Mouse (Mus musculus) forebrain, embryonic 10.5 days (tissue): ENCODE data around the gene Lgr5. TPM values are rescaled to one million over a fixed set of nuclear protein-coding genes. Genes with fewer than 3 reads are reported as not detected.

Experiments
- DNase-seq: peaks from one replicate; pipeline ENCODE4 v3.0.0-alpha.2; 2017; ENCODE audit warnings: low spot score; ENCODE audit errors: extremely low spot score
- H3K27ac ChIP-seq: fragments of 300-500 bp; sonication (generic); 2 replicates; pipeline ENCODE4 v1.5.1; 2016; ENCODE audit warnings: mild to moderate bottlenecking
- H3K27me3 ChIP-seq: fragments of 300-500 bp; sonication (generic); 2 replicates; pipeline ENCODE4 v1.6.1; 2016; ENCODE audit warnings: mild to moderate bottlenecking; ENCODE audit not compliant: poor library complexity, severe bottlenecking
- H3K36me3 ChIP-seq: fragments of 300-500 bp; sonication (generic); replicated peaks from 2 replicates; pipeline ENCODE4 v1.6.1; 2016; ENCODE audit warnings: mild to moderate bottlenecking, moderate library complexity
- H3K4me1 ChIP-seq: fragments of 300-500 bp; sonication (generic); 2 replicates; pipeline ENCODE4 v1.6.1; 2016
- H3K4me3 ChIP-seq: fragments of 300-500 bp; sonication (generic); 2 replicates; pipeline ENCODE4 v1.5.1; 2016; ENCODE audit warnings: mild to moderate bottlenecking, moderate library complexity
- H3K9me3 ChIP-seq: fragments of 300-500 bp; sonication (generic); 2 replicates; pipeline ENCODE4 v1.6.1; 2016; ENCODE audit warnings: mild to moderate bottlenecking, moderate library complexity
- WGBS: fragments of 180-500 bp; shearing (Covaris S2); methylation state at CpG from one replicate; pipeline ENCODE4 v1.1.7; 2016; 5-methylcytosine and 5-hydroxymethylcytosine counted together
- polyA plus RNA-seq: library from polyadenylated mRNA; unstranded; fragments of >200 nt; fragmentation: Nextera tagmentation; extraction: Ambion mirVana; gene quantifications from 2 replicates; pipeline ENCODE4 v1.2.1, GENCODE M21; 2016

The Lgr5 gene
- polyA plus RNA-seq, 1 experiment from 2014 or later = 2.2 TPM

DNA sequence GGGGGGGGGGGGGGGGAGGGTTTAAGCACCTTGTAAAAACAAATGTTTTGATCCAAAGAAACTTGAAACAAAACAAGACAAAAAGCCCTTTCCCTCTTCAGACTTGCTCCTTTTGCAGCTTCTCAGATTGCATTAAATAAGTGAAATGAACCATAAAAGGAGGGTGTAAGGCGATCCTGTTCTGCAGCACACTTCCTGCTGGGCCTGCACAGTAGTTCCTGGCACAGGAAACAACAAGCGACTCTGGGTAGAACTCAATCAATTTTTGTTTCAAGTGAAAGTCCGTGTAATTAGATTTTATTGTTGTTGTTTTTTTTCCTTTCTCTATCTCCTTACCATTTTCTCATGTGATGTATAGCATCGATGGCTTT lies 66.5 kb downstream of the Lgr5 start:
- 11% methylated on average over 4 of the region's 4 CpGs for WGBS
- no peak for DNase-seq
- H3K36me3 ChIP-seq = no peaks in the 10 kb centered on the region
- peaks cover 80% of the 10 kb centered on the region for H3K27me3 ChIP-seq
- no peaks in the 10 kb centered on the region for H3K9me3 ChIP-seq
- 0 out of 2 replicates have a peak overlapping the region, but pooled peaks have one; percentile 22 for H3K4me3 ChIP-seq
- H3K27ac ChIP-seq = no peak overlapping the region
- peaks cover 33% of the 10 kb centered on the region for H3K4me1 ChIP-seq

DNA sequence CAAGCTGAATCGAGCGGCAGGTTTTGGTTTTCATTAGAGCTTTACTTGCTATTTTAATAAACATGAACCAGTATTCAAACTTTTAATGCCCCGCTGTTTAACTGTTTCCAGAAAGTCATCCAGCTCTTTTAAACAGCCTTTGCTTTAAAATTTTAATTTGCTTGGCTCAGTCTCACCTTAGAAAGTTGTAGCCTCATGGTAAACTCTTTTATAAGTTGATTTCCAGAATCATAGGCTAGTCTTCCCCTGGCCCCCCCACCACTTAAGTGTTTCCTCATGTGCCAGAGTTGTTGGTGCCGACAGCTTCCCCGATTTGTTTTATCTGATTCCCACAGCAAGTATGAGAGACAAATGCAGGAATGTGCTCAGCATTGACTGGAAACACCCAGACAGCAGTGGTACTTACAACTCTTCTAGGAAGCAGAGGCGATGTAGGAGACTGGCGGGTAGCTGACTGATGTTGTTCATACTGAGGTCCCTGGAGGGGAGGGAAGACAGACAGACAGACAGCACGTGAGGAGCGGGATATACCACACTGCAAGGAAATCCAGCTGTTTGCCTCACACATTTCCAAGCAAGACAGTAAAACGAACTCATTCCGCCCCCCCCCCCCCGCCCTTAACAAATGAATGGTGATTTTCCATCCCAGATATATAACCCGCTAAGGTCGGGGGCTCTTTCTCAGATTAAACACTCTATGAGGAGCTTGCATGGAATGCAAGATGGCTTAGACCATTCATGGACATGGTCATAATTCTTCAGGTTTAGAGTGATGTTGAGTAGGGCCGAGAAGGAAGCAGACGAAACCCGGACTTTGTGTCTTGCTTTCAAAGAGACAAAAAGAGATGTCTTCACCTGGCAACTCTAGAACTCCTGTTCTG lies 67.1 kb downstream of the Lgr5 start:
- peaks cover 82% of the 10 kb centered on the region for H3K27me3 ChIP-seq
- peak overlapping the region; percentile 51; the same call in 1 of the 2 replicates for H3K27ac ChIP-seq
- 40% methylated on average over 17 of the region's 17 CpGs for WGBS
- no peaks in the 10 kb centered on the region for H3K9me3 ChIP-seq
- H3K4me1 ChIP-seq = peaks cover 33% of the 10 kb centered on the region
- H3K4me3 ChIP-seq = peak overlapping the region; percentile 22
- DNase-seq = peak; percentile 26
- H3K36me3 ChIP-seq = no peaks in the 10 kb centered on the region

DNA sequence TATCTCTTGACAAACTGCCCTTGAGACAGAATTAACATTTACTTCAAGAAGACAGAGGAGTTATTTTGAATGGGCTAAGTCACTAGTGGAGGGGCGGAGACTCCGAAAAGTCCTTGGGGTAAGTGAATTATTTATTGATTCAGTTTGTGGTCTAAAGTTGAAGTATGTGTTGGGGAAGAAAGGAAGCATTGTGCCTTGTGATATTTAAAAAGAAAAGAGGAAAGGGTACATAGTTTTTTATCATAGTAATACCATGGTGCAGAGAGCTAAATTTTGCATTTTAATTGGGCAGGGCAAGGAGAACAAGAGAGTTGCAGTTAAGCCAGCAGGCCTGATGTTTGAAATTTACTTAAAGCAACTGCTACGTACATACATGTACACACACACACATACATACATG lies 68.7 kb downstream of the Lgr5 start:
- H3K27me3 ChIP-seq = peaks cover 80% of the 10 kb centered on the region
- no peak overlapping the region for H3K27ac ChIP-seq
- H3K4me3 ChIP-seq = no peak overlapping the region
- no peak for DNase-seq
- WGBS = 93% methylated on average over 3 of the region's 3 CpGs
- H3K4me1 ChIP-seq = peaks cover 33% of the 10 kb centered on the region
- H3K36me3 ChIP-seq = no peaks in the 10 kb centered on the region
- H3K9me3 ChIP-seq = no peaks in the 10 kb centered on the region

DNA sequence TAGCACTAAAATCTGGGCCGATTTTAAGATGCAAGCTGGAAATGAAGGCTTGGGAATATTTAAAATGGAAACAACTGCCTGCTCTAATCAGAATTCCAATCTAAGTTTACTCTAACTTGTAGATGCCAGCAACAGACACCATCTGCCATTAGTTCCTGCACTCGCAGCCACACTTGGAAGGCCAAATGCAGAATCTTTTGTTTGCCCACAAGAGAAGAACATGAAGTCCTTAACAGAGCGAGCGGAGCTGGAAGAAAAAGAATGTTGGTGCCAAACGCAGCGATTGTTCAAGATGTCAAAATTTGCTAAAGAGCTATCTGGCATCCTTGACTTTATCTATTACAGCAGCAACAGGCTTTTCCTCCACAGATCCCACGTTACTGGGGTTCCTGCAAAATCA lies 72.1 kb downstream of the Lgr5 start:
- DNase-seq = no peak
- Histone ChIP-seq H3K4me3 (no peak overlapping the region), H3K27ac (no peak overlapping the region), H3K27me3 (peaks cover 50% of the 10 kb centered on the region), H3K9me3 (no peaks in the 10 kb centered on the region), H3K36me3 (no peaks in the 10 kb centered on the region), H3K4me1 (peaks cover 18% of the 10 kb centered on the region)
- 92% methylated on average over 7 of the region's 7 CpGs for WGBS

DNA sequence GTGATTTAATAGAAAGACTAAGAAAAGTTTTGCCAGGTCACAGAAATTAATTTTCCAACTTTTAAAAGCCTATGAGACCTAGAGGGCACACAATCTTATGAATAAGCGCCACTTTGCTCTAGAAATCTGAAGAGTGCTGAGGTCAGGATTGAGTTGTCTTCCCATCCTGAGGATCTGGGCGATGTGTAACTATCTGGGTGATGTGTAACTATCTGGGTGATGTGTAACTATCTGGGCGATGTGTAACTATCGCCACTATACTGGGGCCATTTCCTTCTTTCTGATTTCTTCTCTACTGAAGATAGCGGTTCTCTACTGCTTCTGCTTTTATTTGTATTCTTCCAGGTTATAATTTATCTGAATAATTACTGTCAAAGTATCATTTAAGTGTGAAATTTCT lies 76.6 kb downstream of the Lgr5 start:
- no peak for DNase-seq
- Histone ChIP-seq H3K27me3 (peaks cover 12% of the 10 kb centered on the region), H3K27ac (no peak overlapping the region), H3K4me3 (no peak overlapping the region), H3K36me3 (no peaks in the 10 kb centered on the region), H3K9me3 (no peaks in the 10 kb centered on the region), H3K4me1 (no peaks in the 10 kb centered on the region)
- WGBS = 89% methylated on average over 5 of the region's 5 CpGs

DNA sequence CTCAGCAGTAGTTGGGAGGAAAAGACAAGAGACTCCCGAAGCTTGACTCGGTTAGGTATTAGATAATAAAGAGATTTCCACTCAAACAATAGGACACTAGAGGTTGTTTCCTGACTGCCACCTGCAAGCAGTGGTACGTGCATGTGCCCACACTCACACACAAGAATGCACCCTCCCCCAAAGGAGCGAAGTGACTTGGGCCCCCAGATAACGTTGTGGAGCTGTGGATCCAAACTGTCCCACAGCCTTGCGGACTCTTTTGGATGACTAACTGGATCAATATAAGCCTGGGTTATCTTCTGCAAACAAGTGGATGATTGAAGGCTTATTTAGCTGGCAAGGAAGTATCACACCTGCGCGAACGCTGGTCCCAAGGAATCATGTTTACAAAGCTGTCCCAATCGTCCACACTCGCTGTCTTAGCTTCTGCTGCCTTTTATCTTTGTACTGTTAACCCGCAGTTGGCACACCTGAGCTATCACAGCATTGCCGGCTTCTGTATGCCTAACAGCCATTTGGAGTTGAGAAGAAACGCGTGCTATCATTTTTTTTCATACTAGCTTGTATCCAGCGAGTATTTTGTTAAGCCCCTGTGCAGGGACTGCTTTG lies 81.8 kb downstream of the Lgr5 start:
- Histone ChIP-seq H3K9me3 (no peaks in the 10 kb centered on the region), H3K4me1 (no peaks in the 10 kb centered on the region), H3K27me3 (no peaks in the 10 kb centered on the region), H3K36me3 (no peaks in the 10 kb centered on the region), H3K27ac (no peak overlapping the region), H3K4me3 (no peak overlapping the region)
- 92% methylated on average over 16 of the region's 16 CpGs for WGBS
- DNase-seq = no peak

DNA sequence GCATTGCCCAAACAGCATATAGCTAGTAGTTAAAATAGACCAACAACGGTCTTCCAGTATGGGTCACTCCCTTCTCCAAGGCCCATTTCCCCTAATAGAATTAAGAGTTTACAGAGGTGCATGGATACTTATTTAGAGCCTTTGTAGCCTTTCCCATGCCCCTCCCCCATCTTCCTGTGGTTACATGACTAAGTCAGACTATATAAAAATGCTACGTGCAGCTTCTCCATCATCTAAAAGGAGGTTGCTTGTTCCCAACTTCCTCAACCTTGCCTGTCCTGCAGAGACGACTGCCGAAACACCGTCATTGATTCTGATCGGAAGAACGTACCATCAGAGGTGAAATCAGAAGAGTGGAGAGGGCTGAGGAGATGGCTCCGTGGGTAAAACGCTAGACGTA lies 82.4 kb downstream of the Lgr5 start:
- Histone ChIP-seq H3K9me3 (no peaks in the 10 kb centered on the region), H3K27ac (no peak overlapping the region), H3K4me1 (no peaks in the 10 kb centered on the region), H3K27me3 (no peaks in the 10 kb centered on the region), H3K4me3 (no peak overlapping the region), H3K36me3 (no peaks in the 10 kb centered on the region)
- 93% methylated on average over 10 of the region's 10 CpGs for WGBS
- DNase-seq = no peak

DNA sequence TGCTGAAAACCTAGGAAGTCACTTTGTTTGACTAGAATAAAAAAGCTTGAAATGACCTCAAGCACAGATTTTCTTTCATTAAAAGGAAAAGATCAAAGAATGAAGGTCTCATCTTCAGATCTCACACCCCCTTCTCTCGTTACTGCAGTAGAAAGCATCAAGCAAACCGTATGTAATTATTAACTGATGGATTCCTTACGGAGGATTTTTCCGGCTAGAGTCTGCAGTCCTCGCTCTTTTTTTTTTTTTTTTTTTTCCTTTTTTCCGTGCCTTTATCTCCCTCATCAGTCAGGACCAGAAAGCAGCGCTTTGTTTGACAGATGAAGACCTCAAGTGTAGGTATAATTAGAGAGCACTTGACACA lies 93.8 kb downstream of the Lgr5 start:
- no peak overlapping the region for H3K4me3 ChIP-seq
- no peaks in the 10 kb centered on the region for H3K27me3 ChIP-seq
- DNase-seq = no peak
- H3K4me1 ChIP-seq = peaks cover 15% of the 10 kb centered on the region
- 17% methylated on average over 7 of the region's 7 CpGs for WGBS
- H3K36me3 ChIP-seq = no peaks in the 10 kb centered on the region
- H3K9me3 ChIP-seq = peaks cover 7% of the 10 kb centered on the region; the same call in 1 of the 2 replicates
- no peak overlapping the region for H3K27ac ChIP-seq

DNA sequence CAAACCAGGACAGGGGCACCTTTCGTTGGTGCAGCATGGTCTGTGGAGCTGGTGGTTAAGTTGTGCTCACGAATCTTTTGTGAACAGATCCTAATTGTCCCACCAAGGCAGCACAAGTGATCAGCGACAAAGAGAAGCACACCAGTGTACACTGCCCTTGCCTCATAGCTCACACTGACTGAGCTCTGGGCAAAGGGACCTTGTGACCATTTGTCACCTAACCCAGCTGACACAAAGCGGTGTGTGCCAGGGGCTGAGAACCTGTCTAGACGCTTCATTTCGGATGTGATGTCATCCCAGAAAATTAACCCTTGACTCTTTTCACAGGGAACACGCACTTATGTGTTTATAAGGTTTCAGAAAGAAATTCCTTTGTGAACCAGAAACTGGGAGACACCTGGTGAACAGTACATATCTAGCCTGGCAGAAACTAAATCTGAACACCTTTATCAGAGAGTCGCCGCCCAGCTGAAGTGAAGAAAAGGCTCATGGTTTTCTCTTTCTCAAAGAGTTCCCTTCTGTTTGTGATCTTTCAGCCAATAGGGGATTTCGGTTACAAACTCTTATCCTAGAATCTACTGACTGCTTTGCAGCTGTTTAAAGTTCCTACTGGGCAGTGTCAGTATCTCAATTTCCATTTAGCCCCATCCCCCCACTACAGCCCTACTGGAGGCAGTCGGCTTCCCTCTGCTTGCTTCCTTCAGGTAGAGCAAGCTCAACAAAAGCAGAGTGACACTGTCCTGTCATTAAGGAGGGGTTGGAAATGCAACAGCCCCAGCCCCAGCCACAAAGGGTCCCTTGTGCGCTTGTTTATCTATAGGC lies 94.4 kb downstream of the Lgr5 start:
- Histone ChIP-seq H3K27me3 (no peaks in the 10 kb centered on the region), H3K27ac (no peak overlapping the region), H3K36me3 (no peaks in the 10 kb centered on the region), H3K4me1 (peaks cover 15% of the 10 kb centered on the region), H3K9me3 (peaks cover 7% of the 10 kb centered on the region; the same call in 1 of the 2 replicates), H3K4me3 (no peak overlapping the region)
- DNase-seq = no peak
- 46% methylated on average over 12 of the region's 12 CpGs for WGBS

DNA sequence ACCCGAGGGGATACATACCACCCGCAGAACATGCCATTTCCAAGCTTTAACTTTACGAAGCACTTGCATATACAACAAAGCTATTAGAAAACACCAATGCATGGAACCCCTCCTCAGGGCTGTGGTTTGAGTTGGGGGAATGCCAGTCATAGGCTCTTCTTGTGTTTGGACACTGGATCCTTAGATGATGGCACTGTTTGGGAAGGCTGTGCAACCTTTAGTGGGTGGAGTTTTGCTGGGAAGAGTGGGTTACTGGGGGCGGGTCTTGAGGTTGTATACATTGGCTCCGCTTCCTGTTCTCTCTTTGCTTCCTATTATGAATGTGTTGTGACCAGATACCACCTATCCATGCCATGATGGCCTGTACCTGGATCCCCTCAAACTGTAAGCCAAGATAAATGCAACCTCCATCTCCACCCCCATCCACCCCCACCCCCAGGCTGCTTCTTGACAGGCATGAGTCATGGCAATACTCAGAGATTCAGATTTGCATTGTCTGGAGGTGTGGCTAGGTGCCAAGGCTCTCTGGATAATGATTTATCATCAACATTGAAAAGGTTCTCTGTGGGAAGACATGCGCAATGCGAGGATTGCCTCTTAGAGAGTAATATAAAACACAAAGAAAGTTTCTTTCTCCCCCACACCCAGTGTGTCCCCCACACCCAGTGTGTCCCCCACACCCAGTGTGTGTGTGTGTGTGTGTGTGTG lies 95.6 kb downstream of the Lgr5 start:
- Histone ChIP-seq H3K27me3 (0 out of 2 replicates have a peak, but pooled peaks cover 4% of the 10 kb centered on the region), H3K27ac (no peak overlapping the region), H3K4me3 (no peak overlapping the region), H3K4me1 (peaks cover 15% of the 10 kb centered on the region), H3K36me3 (no peaks in the 10 kb centered on the region), H3K9me3 (peaks cover 7% of the 10 kb centered on the region; the same call in 1 of the 2 replicates)
- no peak for DNase-seq
- 92% methylated on average over 7 of the region's 7 CpGs for WGBS

DNA sequence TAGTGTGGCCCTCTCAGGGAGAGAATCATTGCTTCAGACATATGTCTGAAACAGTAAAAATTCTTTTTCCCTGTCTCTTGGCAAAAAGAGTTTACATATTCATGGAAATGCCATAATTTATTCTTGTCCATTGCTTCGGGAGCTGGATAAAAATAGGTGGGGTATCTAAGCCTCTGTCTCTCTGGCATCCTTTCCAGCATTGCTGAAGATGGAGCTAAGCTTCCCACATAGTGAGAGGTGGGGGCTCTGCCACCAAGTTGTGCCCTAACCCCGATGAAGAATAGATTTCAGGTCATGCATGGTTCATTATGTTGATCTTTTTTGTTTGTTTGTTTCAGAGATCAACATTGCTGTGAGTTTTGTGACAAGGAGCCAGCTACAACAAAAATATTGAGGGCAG lies 102.0 kb downstream of the Lgr5 start:
- DNase-seq = no peak
- Histone ChIP-seq H3K4me1 (no peaks in the 10 kb centered on the region), H3K36me3 (no peaks in the 10 kb centered on the region), H3K9me3 (no peaks in the 10 kb centered on the region), H3K27me3 (peaks cover 5% of the 10 kb centered on the region; the same call in 1 of the 2 replicates), H3K27ac (no peak overlapping the region), H3K4me3 (no peak overlapping the region)
- 86% methylated on average over 2 of the region's 2 CpGs for WGBS

DNA sequence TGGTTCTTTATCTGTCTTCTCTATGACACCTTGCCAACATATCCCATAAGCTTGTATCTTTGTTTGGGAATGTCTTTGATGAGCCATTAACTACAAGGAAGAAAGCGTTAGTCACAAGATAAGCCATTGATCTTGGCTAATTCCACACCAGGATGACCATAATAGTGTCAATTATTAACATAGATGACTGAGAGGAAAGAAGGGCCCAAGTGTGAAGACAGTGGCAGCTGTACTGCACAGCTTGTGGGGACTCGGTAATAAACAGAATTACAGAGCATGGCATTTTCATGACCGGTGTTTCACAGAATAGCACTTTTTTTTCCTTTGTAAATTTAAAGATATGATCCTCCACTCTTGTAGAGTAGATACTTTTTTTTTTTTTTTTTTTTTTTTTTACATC lies 102.9 kb downstream of the Lgr5 start:
- Histone ChIP-seq H3K9me3 (no peaks in the 10 kb centered on the region), H3K27ac (no peak overlapping the region), H3K36me3 (no peaks in the 10 kb centered on the region), H3K4me1 (peaks cover 5% of the 10 kb centered on the region; the same call in 1 of the 2 replicates), H3K4me3 (no peak overlapping the region), H3K27me3 (peaks cover 14% of the 10 kb centered on the region)
- no peak for DNase-seq
- WGBS = 87% methylated on average over 3 of the region's 3 CpGs
